Mouse (Mus musculus) forebrain, embryonic 12.5 days (tissue): ENCODE data around the gene Stac2. TPM values are rescaled to one million over a fixed set of nuclear protein-coding genes. Genes with fewer than 3 reads are reported as not detected.
A peak's percentile ranks its signal among the peaks of the same experiment; 100 is the strongest.

Experiments used
- ATAC-seq: fragments of 200-750 bp; cut with Nextera tagmentation; 2 replicates; pipeline ENCODE4 v1.8.0; 2017; ENCODE audit warnings: moderate TSS enrichment; ENCODE audit not compliant: low FRiP score
- H3K27ac ChIP-seq: fragments of 300-500 bp; sonication (generic); 2 replicates; pipeline ENCODE4 v1.5.1; 2016; ENCODE audit warnings: mild to moderate bottlenecking
- H3K27me3 ChIP-seq: fragments of 300-500 bp; sonication (generic); 2 replicates; pipeline ENCODE4 v1.6.1; 2016; ENCODE audit warnings: mild to moderate bottlenecking
- H3K36me3 ChIP-seq: fragments of 300-500 bp; sonication (generic); replicated peaks from 2 replicates; pipeline ENCODE4 v1.6.1; 2016; ENCODE audit warnings: mild to moderate bottlenecking
- H3K4me1 ChIP-seq: fragments of 300-500 bp; sonication (generic); 2 replicates; pipeline ENCODE4 v1.6.1; 2016
- H3K4me2 ChIP-seq: fragments of 300-500 bp; sonication (generic); 2 replicates; pipeline ENCODE4 v1.6.1; 2016; ENCODE audit warnings: mild to moderate bottlenecking, moderate library complexity
- H3K4me3 ChIP-seq: fragments of 300-500 bp; sonication (generic); replicated peaks from 2 replicates; pipeline ENCODE4 v1.5.1; 2016; ENCODE audit warnings: mild to moderate bottlenecking
- H3K9ac ChIP-seq: fragments of 300-500 bp; sonication (generic); 2 replicates; pipeline ENCODE4 v1.6.1; 2016; ENCODE audit warnings: mild to moderate bottlenecking
- H3K9me3 ChIP-seq: fragments of 300-500 bp; sonication (generic); 2 replicates; pipeline ENCODE4 v1.6.1; 2016
- WGBS: fragments of 180-500 bp; shearing (Covaris S2); methylation state at CpG from one replicate; pipeline ENCODE4 v1.1.7; 2016; 5-methylcytosine and 5-hydroxymethylcytosine counted together
- polyA plus RNA-seq: library from polyadenylated mRNA; unstranded; fragments of >200 nt; fragmentation: Nextera tagmentation; extraction: Ambion mirVana; gene quantifications from 2 replicates; pipeline ENCODE4 v1.2.1, GENCODE M21; 2016

The Stac2 gene
- polyA plus RNA-seq, 1 experiment from 2014 or later: 1.6 TPM

DNA sequence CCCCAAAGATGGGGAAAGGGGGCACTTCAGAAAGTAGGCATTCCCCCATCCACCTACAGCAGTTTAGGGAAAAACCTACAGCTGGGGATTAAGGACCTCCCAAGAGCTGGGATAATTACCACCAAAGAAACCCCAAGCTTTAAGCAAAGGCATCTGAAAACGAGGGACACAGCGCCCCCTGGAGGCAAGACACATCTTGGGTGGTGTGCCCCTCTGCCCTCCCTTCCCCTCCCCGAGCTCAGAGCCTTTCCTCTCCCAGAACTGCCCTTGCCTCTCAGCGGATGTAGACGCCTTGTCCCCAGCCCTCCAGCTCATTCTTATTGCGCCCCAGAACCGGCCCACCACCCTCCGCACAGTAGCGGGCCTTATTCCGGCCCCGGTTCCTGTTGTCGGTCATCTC is 50.6 kb downstream of the Stac2 start:
- Histone ChIP-seq H3K4me2 (peak overlapping the region; percentile 29), H3K4me3 (no peak overlapping the region), H3K36me3 (peaks cover 37% of the 10 kb centered on the region), H3K27me3 (peaks cover 49% of the 10 kb centered on the region), H3K4me1 (peaks cover 36% of the 10 kb centered on the region), H3K27ac (no peak overlapping the region), H3K9ac (0 out of 2 replicates have a peak overlapping the region, but pooled peaks have one; percentile 26), H3K9me3 (no peaks in the 10 kb centered on the region)
- 5% methylated on average over 12 of the region's 12 CpGs for WGBS
- peak; percentile 11; the same call in 1 of the 2 replicates for ATAC-seq

DNA sequence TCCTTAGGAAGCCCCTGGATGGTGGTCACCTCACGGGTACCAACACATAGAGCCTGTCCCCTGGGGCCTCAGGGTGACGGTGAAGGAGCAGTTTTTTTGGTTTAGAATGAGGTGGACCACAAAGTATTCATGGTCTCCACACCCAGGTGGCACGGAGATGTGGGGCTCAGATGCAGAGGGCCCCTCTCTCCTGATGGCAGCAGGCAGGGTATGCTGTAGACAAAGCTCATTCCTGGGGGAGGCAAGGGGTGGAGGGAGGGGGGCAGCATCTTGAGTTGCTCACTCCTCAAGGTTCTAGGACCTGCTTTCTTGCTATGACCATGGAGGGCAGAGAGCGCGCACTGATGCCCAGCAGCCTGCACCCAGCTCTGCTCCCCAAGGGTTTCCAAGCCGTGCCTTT is 51.3 kb downstream of the Stac2 start:
- Histone ChIP-seq H3K4me2 (no peak overlapping the region; the same call in 1 of the 2 replicates), H3K4me1 (peaks cover 36% of the 10 kb centered on the region), H3K9me3 (no peaks in the 10 kb centered on the region), H3K9ac (no peak overlapping the region; the same call in 1 of the 2 replicates), H3K4me3 (no peak overlapping the region), H3K27me3 (peaks cover 49% of the 10 kb centered on the region), H3K36me3 (peaks cover 32% of the 10 kb centered on the region), H3K27ac (no peak overlapping the region)
- 51% methylated on average over 6 of the region's 6 CpGs for WGBS
- no peak for ATAC-seq

DNA sequence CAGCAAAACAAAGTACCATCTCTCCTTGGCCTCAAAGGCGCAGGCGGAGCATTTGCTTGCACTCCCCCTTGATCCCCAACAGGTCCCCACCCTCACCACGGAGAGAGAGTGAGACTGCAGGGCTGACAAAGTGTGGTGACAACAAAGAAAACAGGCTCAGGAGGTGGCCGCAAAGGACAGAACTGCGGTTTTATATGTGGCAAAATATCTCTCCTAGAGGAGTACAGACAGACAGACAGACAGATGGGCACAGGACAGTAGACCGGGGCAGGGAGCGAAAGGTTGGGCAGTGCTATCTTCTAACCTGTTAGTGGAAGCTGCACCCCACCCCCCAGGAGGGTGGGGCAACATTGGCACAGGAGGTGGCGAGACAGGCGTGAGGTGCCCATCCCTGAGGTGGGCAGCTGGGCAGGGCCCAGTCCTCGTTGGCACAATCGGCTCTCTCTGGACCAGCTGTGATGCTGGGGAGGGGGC is 51.9 kb downstream of the Stac2 start:
- H3K27me3 ChIP-seq: peaks cover 54% of the 10 kb centered on the region
- no peaks in the 10 kb centered on the region for H3K9me3 ChIP-seq
- H3K36me3 ChIP-seq: peaks cover 28% of the 10 kb centered on the region
- H3K4me1 ChIP-seq: peaks cover 36% of the 10 kb centered on the region
- H3K9ac ChIP-seq: no peak overlapping the region; the same call in 1 of the 2 replicates
- ATAC-seq: no peak
- 34% methylated on average over 11 of the region's 11 CpGs for WGBS
- H3K27ac ChIP-seq: no peak overlapping the region
- no peak overlapping the region for H3K4me3 ChIP-seq
- no peak overlapping the region for H3K4me2 ChIP-seq

DNA sequence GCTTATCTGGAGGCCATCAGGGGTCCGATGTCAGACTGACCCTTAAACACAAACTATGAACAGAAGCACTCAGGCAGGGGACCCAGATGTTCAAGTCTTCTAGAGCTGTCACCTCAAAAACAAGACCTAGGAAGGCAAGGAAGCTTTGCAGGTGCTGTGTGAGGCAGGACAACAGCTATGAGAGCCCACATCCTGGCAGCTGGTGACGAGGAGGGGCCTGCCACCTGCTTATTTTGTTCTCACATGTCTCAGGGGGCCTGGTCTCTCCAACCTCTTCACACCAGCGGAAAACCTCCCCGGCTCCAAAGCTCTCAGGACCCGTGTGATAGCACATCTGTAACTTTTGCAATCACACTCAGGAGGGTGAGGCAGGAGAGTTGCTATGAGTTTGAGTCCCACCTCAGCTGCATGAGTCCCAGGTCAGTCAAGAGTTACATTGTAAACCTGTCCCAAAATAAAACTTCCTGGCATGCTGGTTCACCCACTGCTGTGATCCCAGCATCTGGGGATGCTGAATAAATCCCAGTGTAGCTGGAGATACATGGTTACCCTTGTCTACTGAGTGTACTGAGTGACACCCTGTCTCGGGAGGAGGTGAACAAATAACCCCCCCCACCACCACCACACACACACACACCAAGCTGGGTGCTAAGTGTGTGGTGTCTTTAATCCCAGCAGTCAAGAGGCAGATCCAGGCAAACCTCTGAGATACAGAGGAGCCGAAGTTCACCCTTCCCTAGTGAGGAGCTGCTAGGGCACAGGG is 52.7 kb downstream of the Stac2 start:
- H3K4me3 ChIP-seq: no peak overlapping the region
- peaks cover 61% of the 10 kb centered on the region for H3K27me3 ChIP-seq
- H3K36me3 ChIP-seq: peaks cover 20% of the 10 kb centered on the region
- H3K4me2 ChIP-seq: no peak overlapping the region
- no peak overlapping the region for H3K9ac ChIP-seq
- ATAC-seq: no peak
- no peak overlapping the region for H3K27ac ChIP-seq
- H3K4me1 ChIP-seq: peaks cover 39% of the 10 kb centered on the region
- 59% methylated on average over 7 of the region's 7 CpGs for WGBS
- no peaks in the 10 kb centered on the region for H3K9me3 ChIP-seq

DNA sequence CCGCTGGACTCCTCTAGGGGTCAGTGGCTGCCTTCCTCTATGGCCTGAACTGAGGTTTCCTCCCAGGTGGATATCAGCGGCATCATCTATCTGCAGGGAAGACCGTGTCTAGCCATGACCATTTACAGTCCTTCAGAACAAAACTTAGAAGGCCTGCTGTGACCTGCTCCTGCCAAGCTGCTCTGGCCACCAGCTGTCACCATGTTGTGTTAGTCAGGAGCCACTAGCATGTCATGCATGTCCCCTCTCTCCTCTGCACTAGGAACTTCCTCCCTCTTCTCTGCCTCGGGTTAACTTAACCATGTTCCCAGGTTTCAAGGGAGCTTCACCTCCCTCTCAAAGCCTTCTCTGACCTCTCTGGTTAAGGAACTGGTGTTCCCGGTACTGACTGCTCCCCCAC is 53.5 kb downstream of the Stac2 start:
- WGBS: 75% methylated on average over 5 of the region's 5 CpGs
- no peak overlapping the region for H3K27ac ChIP-seq
- H3K4me1 ChIP-seq: peaks cover 47% of the 10 kb centered on the region
- H3K36me3 ChIP-seq: peaks cover 11% of the 10 kb centered on the region
- H3K4me2 ChIP-seq: no peak overlapping the region
- no peak overlapping the region for H3K9ac ChIP-seq
- H3K9me3 ChIP-seq: no peaks in the 10 kb centered on the region
- no peak overlapping the region for H3K4me3 ChIP-seq
- no peak for ATAC-seq
- H3K27me3 ChIP-seq: peaks cover 69% of the 10 kb centered on the region

DNA sequence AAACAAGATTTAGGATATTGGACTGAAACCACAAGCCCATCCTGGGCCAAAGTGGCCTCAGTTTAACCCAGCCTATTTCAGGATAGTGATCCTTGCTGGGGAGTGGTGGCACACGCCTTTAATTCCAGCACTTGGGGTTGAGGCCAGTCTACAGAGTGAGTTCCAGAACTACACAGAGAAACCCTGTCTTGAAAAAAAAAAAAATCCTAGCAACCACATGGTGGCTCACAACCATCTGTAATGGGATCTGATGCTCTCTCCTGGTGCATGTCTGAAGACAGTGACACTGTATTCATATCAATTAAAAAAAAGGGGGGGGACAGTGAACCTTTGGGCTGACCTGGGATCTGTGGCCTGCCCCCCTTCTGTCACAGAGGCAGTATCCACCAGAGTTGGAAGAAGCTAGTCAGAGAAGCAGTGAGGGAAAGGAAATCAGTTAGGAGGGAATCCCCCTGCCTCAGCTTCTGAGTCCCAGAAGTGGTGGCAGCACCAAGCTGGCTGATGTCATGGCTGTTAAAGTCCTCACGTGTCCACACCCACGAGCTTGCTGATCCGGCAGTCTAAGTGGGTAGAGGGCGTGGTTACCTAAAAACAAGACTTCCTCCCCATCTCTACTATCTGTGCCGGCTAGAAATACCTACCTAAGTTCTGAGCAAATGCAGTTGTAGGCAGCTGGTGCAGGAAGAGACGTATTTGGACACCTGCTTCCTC is 54.2 kb downstream of the Stac2 start:
- Histone ChIP-seq H3K27ac (no peak overlapping the region), H3K27me3 (peaks cover 71% of the 10 kb centered on the region), H3K36me3 (peaks cover 5% of the 10 kb centered on the region; the same call in 1 of the 2 replicates), H3K4me1 (peaks cover 45% of the 10 kb centered on the region), H3K4me3 (no peak overlapping the region), H3K4me2 (no peak overlapping the region), H3K9me3 (no peaks in the 10 kb centered on the region), H3K9ac (no peak overlapping the region)
- WGBS: 77% methylated on average over 7 of the region's 7 CpGs
- no peak for ATAC-seq

DNA sequence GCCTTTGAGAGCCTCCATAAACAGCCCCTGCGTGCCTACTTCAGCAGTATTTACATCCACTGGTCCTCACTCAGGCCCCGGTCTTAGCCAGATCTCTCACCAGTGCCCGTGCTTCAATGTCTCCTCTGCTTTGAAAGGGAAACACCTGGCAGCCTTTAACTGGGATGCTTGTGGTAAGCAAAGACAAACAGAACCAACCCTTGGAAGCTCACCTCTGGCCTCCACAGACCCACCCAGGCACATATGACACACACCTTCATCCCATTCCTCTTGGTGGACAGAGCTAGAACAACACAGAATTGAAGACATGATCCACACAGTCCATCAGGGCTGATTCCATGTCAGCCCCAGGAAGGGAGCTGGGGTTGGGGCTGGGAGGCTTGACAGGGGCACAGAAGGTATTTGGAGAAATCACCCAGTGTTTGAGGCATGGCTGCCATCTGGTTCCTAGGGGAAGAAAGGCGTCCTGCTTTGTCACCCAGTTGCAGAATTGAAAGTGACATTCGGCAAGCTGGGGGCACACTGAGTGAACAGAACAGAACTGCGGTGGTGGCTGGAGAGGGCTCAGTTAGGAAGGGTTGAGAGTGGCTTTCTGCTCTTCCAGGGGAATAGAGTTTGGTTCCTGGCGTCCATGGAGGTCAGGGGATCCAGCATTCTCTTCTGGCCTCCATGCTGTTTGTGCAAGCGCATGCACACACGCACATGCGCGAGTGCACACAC is 55.0 kb downstream of the Stac2 start:
- H3K4me1 ChIP-seq: peaks cover 37% of the 10 kb centered on the region
- H3K9me3 ChIP-seq: no peaks in the 10 kb centered on the region
- no peak overlapping the region for H3K4me2 ChIP-seq
- H3K9ac ChIP-seq: no peak overlapping the region
- 82% methylated on average over 10 of the region's 11 CpGs for WGBS
- 0 out of 2 replicates have a peak, but pooled peaks cover 3% of the 10 kb centered on the region for H3K36me3 ChIP-seq
- H3K27me3 ChIP-seq: peaks cover 71% of the 10 kb centered on the region
- no peak for ATAC-seq
- H3K27ac ChIP-seq: no peak overlapping the region
- H3K4me3 ChIP-seq: no peak overlapping the region

DNA sequence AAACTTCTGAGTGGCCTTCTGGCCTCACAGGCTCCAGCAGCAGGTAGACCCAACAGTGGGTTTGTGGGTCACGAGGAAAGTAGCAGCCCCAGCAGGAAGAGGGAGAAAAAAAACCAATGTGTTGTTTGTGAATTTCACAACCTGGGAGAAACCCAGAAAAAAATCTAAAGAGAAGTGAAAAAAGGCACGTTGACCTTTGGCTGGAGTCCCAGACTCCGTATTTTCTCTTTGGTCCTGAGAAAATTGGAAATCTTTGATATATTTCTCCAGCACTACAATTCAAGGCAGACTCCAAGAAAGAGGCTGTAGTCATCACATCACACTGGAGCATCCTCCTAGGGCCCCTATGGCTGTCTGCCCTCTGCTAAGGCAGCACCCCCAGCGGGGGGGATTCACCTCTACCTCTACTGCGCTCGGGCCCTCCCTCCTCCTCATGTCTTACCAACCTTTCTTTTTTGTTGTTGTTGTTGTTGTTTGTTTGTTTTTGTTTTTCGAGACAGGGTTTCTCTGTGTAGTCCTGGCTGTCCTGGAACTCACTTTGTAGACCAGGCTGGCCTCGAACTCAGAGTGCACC is 55.8 kb downstream of the Stac2 start:
- H3K27ac ChIP-seq: no peak overlapping the region
- H3K27me3 ChIP-seq: peaks cover 66% of the 10 kb centered on the region
- no peak overlapping the region for H3K4me2 ChIP-seq
- H3K4me3 ChIP-seq: no peak overlapping the region
- no peak overlapping the region for H3K9ac ChIP-seq
- no peak for ATAC-seq
- no peaks in the 10 kb centered on the region for H3K9me3 ChIP-seq
- 82% methylated on average over 8 of the region's 8 CpGs for WGBS
- H3K36me3 ChIP-seq: no peaks in the 10 kb centered on the region
- H3K4me1 ChIP-seq: peaks cover 29% of the 10 kb centered on the region

DNA sequence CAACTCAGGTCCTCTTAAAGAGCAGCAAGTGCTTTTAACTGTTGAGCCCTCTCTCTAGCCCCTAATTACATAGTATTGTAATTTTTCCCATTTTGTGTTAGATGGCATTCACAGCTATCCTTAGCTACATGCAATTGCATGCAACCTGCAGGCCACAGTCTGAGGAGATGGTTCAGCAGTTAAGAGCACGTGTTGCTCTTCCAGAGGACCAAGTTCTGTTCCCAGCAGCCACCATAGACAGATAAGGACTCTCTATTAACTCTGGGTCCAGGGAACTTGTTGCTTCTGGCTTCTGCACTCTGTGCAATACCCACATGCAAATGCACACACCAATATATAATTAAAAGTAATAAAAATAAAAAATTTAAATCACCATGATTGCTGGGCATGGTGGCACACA is 56.6 kb downstream of the Stac2 start:
- Histone ChIP-seq H3K4me2 (no peak overlapping the region), H3K27ac (no peak overlapping the region), H3K27me3 (peaks cover 58% of the 10 kb centered on the region), H3K4me3 (no peak overlapping the region), H3K9ac (no peak overlapping the region), H3K9me3 (no peaks in the 10 kb centered on the region), H3K4me1 (peaks cover 22% of the 10 kb centered on the region), H3K36me3 (no peaks in the 10 kb centered on the region)
- WGBS: 68% methylated on average over 1 of the region's 1 CpGs
- no peak for ATAC-seq

DNA sequence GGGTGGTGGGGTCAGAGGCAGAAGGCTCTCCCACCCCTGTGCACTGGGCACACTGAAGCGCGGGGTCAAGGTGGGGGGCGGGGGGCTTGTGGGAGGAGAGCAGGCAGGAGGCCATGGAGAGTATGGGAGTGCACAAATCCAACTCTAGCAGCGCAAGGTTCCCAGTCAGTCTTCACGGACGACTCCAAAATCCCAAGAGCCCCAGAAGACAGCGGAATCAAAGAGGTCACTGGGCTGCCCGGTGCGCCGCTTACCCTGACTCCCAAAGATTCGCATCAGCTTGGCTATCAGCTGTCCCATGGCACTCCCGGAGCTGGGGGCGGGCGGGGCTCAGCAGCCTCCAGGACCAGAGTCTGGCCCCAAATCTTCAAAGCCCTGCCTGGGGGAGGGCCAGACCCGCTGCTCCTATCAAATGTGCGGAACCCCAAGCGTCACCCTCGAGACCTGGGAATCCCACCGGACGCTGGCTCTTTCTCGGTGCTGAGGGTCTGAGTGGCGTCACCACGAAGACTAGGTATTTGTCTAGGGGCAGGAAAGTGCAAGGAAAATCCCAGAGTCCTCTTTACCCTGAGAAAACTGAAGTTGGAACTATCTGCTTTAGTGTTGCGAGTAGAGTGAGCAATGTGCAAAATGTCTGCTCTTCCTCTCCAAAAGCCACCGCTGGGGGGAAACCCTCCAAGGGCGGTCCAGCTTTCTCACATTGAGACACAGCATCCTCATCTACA is 57.5 kb downstream of the Stac2 start, which contains the start of gene Arl5c:
Gene Arl5c (minus strand): TSS at position 618 of the 725 bp plus-strand sequence.
- H3K4me1 ChIP-seq: peaks cover 16% of the 10 kb centered on the region
- peak within 1 kb of the TSS; percentile 88 for H3K4me2 ChIP-seq
- no peaks in the 10 kb centered on the region for H3K36me3 ChIP-seq
- peak; percentile 45 for ATAC-seq
- no peak within 1 kb of the TSS for H3K27ac ChIP-seq
- peak within 1 kb of the TSS; percentile 42 for H3K4me3 ChIP-seq
- 3% methylated on average over 26 of the region's 26 CpGs for WGBS
- peak within 1 kb of the TSS; percentile 36 for H3K9ac ChIP-seq
- peaks cover 48% of the 10 kb centered on the region for H3K27me3 ChIP-seq
- H3K9me3 ChIP-seq: no peaks in the 10 kb centered on the region

DNA sequence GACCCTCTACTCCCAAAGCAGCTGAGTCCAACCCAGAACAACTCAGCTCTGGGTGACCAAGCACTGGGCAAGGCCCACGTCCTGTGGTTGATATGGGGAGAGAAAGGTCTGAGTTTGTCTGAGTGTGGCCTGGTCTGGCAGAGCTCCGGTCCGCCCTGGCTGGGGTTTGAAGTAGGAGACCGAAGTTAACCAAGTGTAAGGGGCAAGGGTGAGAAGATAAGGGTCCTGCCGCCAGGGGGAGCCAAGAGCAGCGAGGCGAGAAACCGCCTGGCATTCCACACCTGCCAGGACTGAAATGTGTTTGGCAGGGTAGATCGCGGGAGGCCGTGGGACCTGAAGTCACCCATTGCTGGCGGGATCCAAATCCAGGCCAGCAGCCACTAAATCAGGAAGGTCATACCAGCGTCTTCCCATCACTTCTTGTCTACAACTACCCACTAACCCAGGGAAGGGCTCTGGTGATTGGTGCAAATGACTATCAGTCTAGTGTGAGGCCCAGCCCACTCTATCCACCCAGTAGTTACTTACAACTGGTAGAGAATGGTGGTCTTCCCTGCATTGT is 58.6 kb downstream of the Stac2 start:
- peak overlapping the region; percentile 42 for H3K4me3 ChIP-seq
- no peak overlapping the region for H3K27ac ChIP-seq
- peak overlapping the region; percentile 36 for H3K9ac ChIP-seq
- no peaks in the 10 kb centered on the region for H3K36me3 ChIP-seq
- H3K27me3 ChIP-seq: peaks cover 48% of the 10 kb centered on the region
- ATAC-seq: 0 out of 2 replicates have a peak, but pooled peaks have one; percentile 2
- peak overlapping the region; percentile 88 for H3K4me2 ChIP-seq
- no peaks in the 10 kb centered on the region for H3K9me3 ChIP-seq
- WGBS: 6% methylated on average over 13 of the region's 13 CpGs
- H3K4me1 ChIP-seq: peaks cover 19% of the 10 kb centered on the region
